Mouse (Mus musculus) MEL (cell line): ENCODE data around the gene Parp4. TPM values are rescaled to one million over a fixed set of nuclear protein-coding genes. Genes with fewer than 3 reads are reported as not detected.

ENCODE experiments used
- DNase-seq: peaks from one replicate; pipeline ENCODE4 v3.0.0; 2011; ENCODE audit warnings: low read depth, low spot score
- H3K27ac ChIP-seq: 2 replicates; pipeline ENCODE4 v1.5.1; 2012; ENCODE audit warnings: low read depth, mild to moderate bottlenecking, control low read depth, low read length, moderate library complexity; ENCODE audit not compliant: control insufficient read depth
- H3K27me3 ChIP-seq, 2 experiments: fragments of 150-350 bp in 1 of 2; sonication (generic) in 1 of 2; 2 replicates each; pipeline ENCODE4 v1.6.1; 2012; ENCODE audit warnings: low read length in 2 of 2, mild to moderate bottlenecking in 2 of 2, improper control_type of control experiment in 1 of 2, moderate library complexity in 1 of 2; ENCODE audit not compliant: insufficient read depth in 2 of 2, control insufficient read depth in 1 of 2
- H3K36me3 ChIP-seq, 2 experiments: 2 replicates each; pipeline ENCODE4 v1.6.1; 2012 to 2014; ENCODE audit warnings: low read length in 2 of 2, improper control_type of control experiment in 1 of 2, inconsistent platforms in 1 of 2, mild to moderate bottlenecking in 1 of 2; ENCODE audit not compliant: insufficient read depth in 2 of 2, control insufficient read depth in 1 of 2
- H3K4me1 ChIP-seq, 2 experiments: fragments of 150-350 bp in 1 of 2; sonication (generic) in 1 of 2; 2 replicates each; pipeline ENCODE4 v1.6.1; 2012; ENCODE audit warnings: low read length in 2 of 2, improper control_type of control experiment in 1 of 2, mild to moderate bottlenecking in 1 of 2; ENCODE audit not compliant: insufficient read depth in 2 of 2, control insufficient read depth in 1 of 2
- H3K4me3 ChIP-seq, 2 experiments: fragments of 150-350 bp in 1 of 2; sonication (generic) in 1 of 2; 2 replicates each; pipeline ENCODE4 v1.5.1; 2012; ENCODE audit warnings: low read depth in 2 of 2, low read length in 2 of 2, mild to moderate bottlenecking in 2 of 2, moderate library complexity in 2 of 2, control low read depth in 1 of 2, improper control_type of control experiment in 1 of 2; ENCODE audit not compliant: control insufficient read depth in 1 of 2, insufficient read depth in 1 of 2
- H3K79me2 ChIP-seq: 2 replicates; pipeline ENCODE4 v1.6.1; 2012; ENCODE audit warnings: mild to moderate bottlenecking, low read length, moderate library complexity; ENCODE audit not compliant: control insufficient read depth, poor library complexity, insufficient read depth
- H3K9ac ChIP-seq: 2 replicates; pipeline ENCODE4 v1.6.1; 2012; ENCODE audit warnings: low read depth, mild to moderate bottlenecking, control low read depth, low read length, moderate library complexity; ENCODE audit not compliant: control insufficient read depth, poor library complexity, severe bottlenecking
- H3K9me3 ChIP-seq: fragments of 150-350 bp; sonication (generic); replicated peaks from 2 replicates; pipeline ENCODE4 v1.6.1; 2012; ENCODE audit warnings: mild to moderate bottlenecking, low read length, improper control_type of control experiment, moderate library complexity; ENCODE audit not compliant: insufficient read depth
- CHD1 ChIP-seq: IDR thresholded peaks from 2 replicates; pipeline ENCODE4 v1.6.1; 2012; ENCODE audit warnings: low read depth, mild to moderate bottlenecking, inconsistent platforms, low read length, improper control_type of control experiment
- CTCF ChIP-seq, 3 experiments: IDR thresholded peaks in 2 of 3; conservative IDR thresholded peaks in 1 of 3; 2 replicates each; pipeline ENCODE4 v1.5.1; 2011 to 2012; ENCODE audit warnings: low read length in 3 of 3, low read depth in 2 of 3, mild to moderate bottlenecking in 2 of 3, improper control_type of control experiment in 1 of 3, inconsistent platforms in 1 of 3, mixed read lengths in 1 of 3, moderate library complexity in 1 of 3; ENCODE audit not compliant: control insufficient read depth in 1 of 3, insufficient read depth in 1 of 3, poor library complexity in 1 of 3, severe bottlenecking in 1 of 3
- EP300 ChIP-seq, 2 experiments: IDR thresholded peaks; 2 replicates each; pipeline ENCODE4 v1.6.1; 2011; ENCODE audit warnings: improper control_type of control experiment in 2 of 2, low read length in 2 of 2, low read depth in 1 of 2, mild to moderate bottlenecking in 1 of 2
- ETS1 ChIP-seq: IDR thresholded peaks from 2 replicates; pipeline ENCODE4 v1.6.1; 2012; ENCODE audit warnings: low read depth, mild to moderate bottlenecking, inconsistent platforms, low read length, improper control_type of control experiment, moderate library complexity
- JUND ChIP-seq: IDR thresholded peaks from 2 replicates; pipeline ENCODE4 v1.6.1; 2011; ENCODE audit warnings: low read depth, mild to moderate bottlenecking, improper control_type of control experiment, low read length
- MAFK ChIP-seq: IDR thresholded peaks from 2 replicates; pipeline ENCODE4 v1.6.1; 2011; ENCODE audit warnings: low read depth, mild to moderate bottlenecking, low read length, improper control_type of control experiment, borderline replicate concordance
- POLR2AphosphoS2 ChIP-seq: IDR thresholded peaks from 2 replicates; pipeline ENCODE4 v1.6.1; 2011; ENCODE audit warnings: low read length, improper control_type of control experiment
- RAD21 ChIP-seq: IDR thresholded peaks from 2 replicates; pipeline ENCODE4 v1.6.1; 2011; ENCODE audit warnings: mild to moderate bottlenecking, low read depth, low read length, improper control_type of control experiment
- RCOR1 ChIP-seq: IDR thresholded peaks from 2 replicates; pipeline ENCODE4 v1.6.1; 2012; ENCODE audit warnings: low read depth, mild to moderate bottlenecking, inconsistent platforms, low read length, improper control_type of control experiment
- TCF12 ChIP-seq: IDR thresholded peaks from 2 replicates; pipeline ENCODE4 v1.6.1; 2014; ENCODE audit warnings: low read depth, mild to moderate bottlenecking, inconsistent platforms, low read length, improper control_type of control experiment, moderate library complexity
- USF1 ChIP-seq: IDR thresholded peaks from 2 replicates; pipeline ENCODE4 v1.6.1; 2014; ENCODE audit warnings: low read depth, mild to moderate bottlenecking, inconsistent platforms, low read length, improper control_type of control experiment, moderate library complexity
- ZNF384 ChIP-seq: IDR thresholded peaks from 2 replicates; pipeline ENCODE4 v1.6.1; 2012; ENCODE audit warnings: low read depth, mild to moderate bottlenecking, inconsistent platforms, low read length, improper control_type of control experiment
- polyA plus RNA-seq, 2 experiments: library from polyadenylated mRNA; stranded (reverse) in 1 of 2; unstranded in 1 of 2; fragments of >175 nt in 1 of 2; fragments of >200 nt in 1 of 2; gene quantifications; 2 replicates each; pipeline versions ENCODE4 v1.2.1 to v1.2.4; 2012; ENCODE audit warnings: low replicate concordance in 2 of 2, low read depth in 1 of 2; ENCODE audit not compliant: insufficient read length in 2 of 2, insufficient read depth in 1 of 2, missing spikeins in 1 of 2
- total RNA-seq: library from RNA; depleted of rRNA; stranded (reverse); fragments of 300-350 nt; gene quantifications from 2 replicates; pipeline ENCODE4 v1.2.3, GENCODE M21; 2012

Gene Parp4
- total and polyA plus RNA-seq, 3 experiments = 1.5 to 5.2 TPM; not detected in 1

DNA sequence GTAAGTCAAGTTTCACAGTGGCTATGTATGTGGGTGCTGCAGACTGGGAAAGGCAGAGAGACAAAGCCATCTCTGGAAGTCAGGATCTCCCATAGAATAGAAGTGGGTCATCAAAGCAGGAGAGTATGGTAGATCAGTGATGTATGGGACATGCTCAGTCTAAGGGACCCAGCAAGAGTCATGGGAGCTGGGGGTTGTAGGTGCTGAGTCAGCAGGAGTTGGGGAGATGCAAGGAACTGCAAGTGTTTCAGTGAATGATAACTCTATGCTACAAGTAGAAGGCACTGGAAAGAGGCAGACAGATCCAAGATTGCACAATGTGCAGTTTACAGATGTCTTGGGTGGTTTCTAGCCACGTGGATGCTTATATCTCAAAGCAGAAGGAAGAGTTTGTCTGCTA is 113.7 kb downstream of the Parp4 start:
- H3K27ac ChIP-seq = no peak overlapping the region
- H3K4me3 ChIP-seq = no peak overlapping the region
- DNase-seq = no peak
- TF ChIP-seq MAFK (peak; percentile 74), ETS1 (no peak)
- TF ChIP-seq, all 39 proteins: peak for 1
- H3K4me1 ChIP-seq = no peaks in the 10 kb centered on the region
- H3K36me3 ChIP-seq = peaks cover 5 to 20% of the 10 kb centered on the region in 2 experiments
- H3K27me3 ChIP-seq = no peaks in the 10 kb centered on the region
- no peaks in the 10 kb centered on the region for H3K9me3 ChIP-seq
- no peaks in the 10 kb centered on the region for H3K79me2 ChIP-seq
- H3K9ac ChIP-seq = no peak overlapping the region

DNA sequence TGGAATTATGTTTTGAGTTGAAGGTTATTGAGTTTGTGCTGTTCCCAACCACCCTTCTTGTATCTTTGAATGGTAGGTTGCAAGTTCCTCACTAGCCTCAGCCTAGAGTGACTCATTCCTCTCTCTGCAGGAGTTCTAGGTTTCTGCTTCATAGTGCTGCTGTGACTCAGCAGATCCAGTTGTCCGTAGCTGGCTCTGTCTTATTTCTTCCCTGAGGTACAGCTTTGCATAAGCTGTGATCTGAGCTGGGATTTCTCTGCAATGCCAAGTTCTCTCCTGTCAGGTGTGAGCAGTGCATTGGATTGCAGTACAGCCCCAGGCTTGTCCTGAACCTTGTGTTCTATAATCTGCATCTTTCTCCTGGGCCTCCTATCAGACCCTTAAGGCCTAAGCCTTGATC is 114.3 kb downstream of the Parp4 start:
- H3K9ac ChIP-seq = no peak overlapping the region
- no peak overlapping the region for H3K27ac ChIP-seq
- no peaks in the 10 kb centered on the region for H3K27me3 ChIP-seq
- DNase-seq = peak; percentile 69
- TF ChIP-seq RAD21 (no peak), JUND (peak; percentile 72; the same call in 1 of the 2 replicates), CHD1 (no peak), ZNF384 (no peak), POLR2AphosphoS2 (no peak)
- H3K4me1 ChIP-seq = no peaks in the 10 kb centered on the region
- H3K4me3 ChIP-seq = no peak overlapping the region
- H3K9me3 ChIP-seq = no peaks in the 10 kb centered on the region
- H3K79me2 ChIP-seq = no peaks in the 10 kb centered on the region
- H3K36me3 ChIP-seq = peaks cover 5 to 20% of the 10 kb centered on the region in 2 experiments

DNA sequence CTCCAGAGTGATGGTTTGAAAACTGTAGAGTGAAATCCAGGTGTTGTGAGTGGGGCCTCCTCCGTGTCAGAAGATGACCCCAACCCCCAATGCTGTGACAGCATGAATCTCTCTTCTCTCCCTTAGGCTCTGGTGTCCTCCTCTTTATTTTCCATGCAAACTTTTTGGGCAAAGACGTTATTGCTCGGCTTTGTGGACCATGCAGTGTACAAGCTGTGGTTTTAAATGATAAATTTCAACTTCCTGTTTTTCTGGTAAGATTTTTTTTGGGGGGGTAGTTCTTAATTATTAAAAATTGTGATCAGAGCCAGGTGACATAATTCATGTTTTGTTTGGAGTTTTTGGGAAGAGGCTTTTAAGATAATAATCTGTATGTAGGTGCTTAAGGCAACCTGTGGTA is 120.1 kb downstream of the Parp4 start:
- H3K27ac ChIP-seq = no peak overlapping the region
- H3K9me3 ChIP-seq = no peaks in the 10 kb centered on the region
- peaks cover 9 to 22% of the 10 kb centered on the region in 2 experiments; a peak in 3 of 4 replicates for H3K36me3 ChIP-seq
- H3K4me1 ChIP-seq = peaks cover 0 to 3% of the 10 kb centered on the region in 2 experiments; a peak in 2 of 4 replicates
- no peaks in the 10 kb centered on the region for H3K27me3 ChIP-seq
- H3K4me3 ChIP-seq = no peak overlapping the region
- no peaks in the 10 kb centered on the region for H3K79me2 ChIP-seq
- TF ChIP-seq RCOR1 = peak; percentile 63; the same call in 1 of the 2 replicates
- TF ChIP-seq CTCF (IDR thresholded peaks at IDR 0.05 in 2 of 3, conservative IDR thresholded peaks at IDR 0.05 in 1 of 3; ENCODE audit: control insufficient read depth in 1 of 3, insufficient read depth in 1 of 3, low read depth in 2 of 3, low read length in 3 of 3, poor library complexity in 1 of 3, severe bottlenecking in 1 of 3) = no peak
- peak; percentile 28 to 56; a peak in 3 of 4 replicates for TF ChIP-seq EP300 (IDR thresholded peaks at IDR 0.05; ENCODE audit: low read depth in 1 of 2, low read length in 2 of 2)
- no peak for TF ChIP-seq USF1
- no peak for TF ChIP-seq ETS1
- 0 out of 2 replicates have a peak, but pooled peaks have one; percentile 10 for TF ChIP-seq TCF12
- TF ChIP-seq, all 39 proteins: peak for 3
- DNase-seq = peak; percentile 37
- no peak overlapping the region for H3K9ac ChIP-seq
